Mouse (Mus musculus) CH12.LX (cell line): Measurements from ENCODE around the gene Atg9b.

Experiments
- CHD2 ChIP-seq: IDR thresholded peaks from 2 replicates; pipeline ENCODE4 v1.6.1; 2011; ENCODE audit warnings: low read length, improper control_type of control experiment
- CTCF ChIP-seq, 2 experiments: IDR thresholded peaks in 1 of 2; conservative IDR thresholded peaks in 1 of 2; 2 replicates each; pipeline ENCODE4 v1.5.1; 2011 to 2012; ENCODE audit warnings: low read depth in 2 of 2, low read length in 2 of 2, improper control_type of control experiment in 1 of 2, inconsistent platforms in 1 of 2, mild to moderate bottlenecking in 1 of 2, moderate library complexity in 1 of 2
- EP300 ChIP-seq: IDR thresholded peaks from 2 replicates; pipeline ENCODE4 v1.6.1; 2011; ENCODE audit warnings: low read length, improper control_type of control experiment
- KAT2A ChIP-seq: IDR thresholded peaks from 2 replicates; pipeline ENCODE4 v1.6.1; 2012; ENCODE audit warnings: low read length, improper control_type of control experiment, inconsistent platforms; ENCODE audit not compliant: insufficient replicate concordance
- MAFK ChIP-seq: IDR thresholded peaks from 2 replicates; pipeline ENCODE4 v1.6.1; 2011; ENCODE audit warnings: low read length, improper control_type of control experiment; ENCODE audit not compliant: insufficient replicate concordance
- MAZ ChIP-seq: IDR thresholded peaks from 2 replicates; pipeline ENCODE4 v1.6.1; 2012; ENCODE audit warnings: low read depth, mild to moderate bottlenecking, inconsistent platforms, low read length, improper control_type of control experiment, moderate library complexity
- POLR2A ChIP-seq: IDR thresholded peaks from 2 replicates; pipeline ENCODE4 v1.6.1; 2011; ENCODE audit warnings: low read depth, mild to moderate bottlenecking, improper control_type of control experiment, low read length
- RAD21 ChIP-seq: IDR thresholded peaks from 2 replicates; pipeline ENCODE4 v1.6.1; 2011; ENCODE audit warnings: low read depth, mild to moderate bottlenecking, low read length, improper control_type of control experiment, moderate library complexity
- RCOR1 ChIP-seq: conservative IDR thresholded peaks from 2 replicates; pipeline ENCODE4 v1.6.1; 2012; ENCODE audit warnings: low read depth, mild to moderate bottlenecking, inconsistent platforms, low read length, improper control_type of control experiment
- ZC3H11A ChIP-seq: IDR thresholded peaks from 2 replicates; pipeline ENCODE4 v1.6.1; 2012; ENCODE audit warnings: low read depth, mild to moderate bottlenecking, inconsistent platforms, low read length, improper control_type of control experiment
- ZMIZ1 ChIP-seq: IDR thresholded peaks from 2 replicates; pipeline ENCODE4 v1.6.1; 2012; ENCODE audit warnings: low read depth, mild to moderate bottlenecking, inconsistent platforms, low read length, improper control_type of control experiment

- TF ChIP-seq MAFK (no peak), CTCF (conservative IDR thresholded peaks at IDR 0.05 in 1 of 2, IDR thresholded peaks at IDR 0.05 in 1 of 2; ENCODE audit: low read depth in 2 of 2, low read length in 2 of 2) (no peak), KAT2A (no peak), POLR2A (no peak), MAZ (no peak), ZMIZ1 (no peak), RAD21 (no peak), RCOR1 (no peak), ZC3H11A (no peak), EP300 (no peak), CHD2 (no peak)
These were observed 35.3 kb upstream of the Atg9b start for GRCm38 (mm10) chr5:24427285-24427633.
